Mouse (Mus musculus): ENCODE measurements around the gene Idi2. TPM values are rescaled to one million over a fixed set of nuclear protein-coding genes. Genes with fewer than 3 reads are reported as not detected.
"Not testable (repeated sequence)": the region's sequence is repeated elsewhere in the genome, so short reads cannot be mapped to it uniquely, and the experiment has no call there.

Idi2 gene
- polyA plus RNA-seq, 1 experiment from 2014 or later, result not detected

DNA sequence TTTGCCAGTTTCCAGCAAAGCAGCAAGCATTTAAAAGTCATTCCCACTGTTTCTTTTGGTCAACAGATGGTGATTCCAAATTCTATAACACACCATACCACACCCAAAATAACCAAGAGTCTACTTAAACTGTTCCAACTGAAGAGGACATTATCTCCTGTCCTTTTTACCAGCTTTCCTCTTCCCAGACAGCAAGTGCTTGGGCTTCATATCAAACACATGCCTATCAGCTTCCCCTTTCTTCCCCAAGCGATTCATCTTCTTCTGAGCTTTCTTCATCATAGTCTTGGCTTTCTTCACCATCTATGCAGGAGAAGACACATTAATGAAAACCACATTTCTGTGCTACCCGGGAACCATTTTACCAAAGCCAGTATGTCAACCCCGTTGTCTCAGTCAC, 20.3 kb downstream of the Idi2 start:
- Histone ChIP-seq H3K4me1 (ENCODE audit: control insufficient read depth, insufficient read depth, low read length) (no peaks in the 10 kb centered on the region), H3K36me3 (ENCODE audit: control insufficient read depth, insufficient read depth, low read length) (peaks cover 41% of the 10 kb centered on the region), H3K9me3 (replicated peaks; ENCODE audit: control insufficient read depth, low read length, poor library complexity, severe bottlenecking) (no peaks in the 10 kb centered on the region), H3K4me2 (ENCODE audit: low read length) (no peak overlapping the region), H3K27me3 (ENCODE audit: control insufficient read depth, insufficient read depth, low read depth, low read length) (no peaks in the 10 kb centered on the region), H3K9ac (ENCODE audit: low read depth, low read length) (no peak overlapping the region), H3K27ac (ENCODE audit: low read length) (no peak overlapping the region), H3K4me3 (ENCODE audit: low read depth, low read length) (no peak overlapping the region)
- no peak for ATAC-seq
- 99% methylated on average over 3 of the region's 3 CpGs for WGBS

DNA sequence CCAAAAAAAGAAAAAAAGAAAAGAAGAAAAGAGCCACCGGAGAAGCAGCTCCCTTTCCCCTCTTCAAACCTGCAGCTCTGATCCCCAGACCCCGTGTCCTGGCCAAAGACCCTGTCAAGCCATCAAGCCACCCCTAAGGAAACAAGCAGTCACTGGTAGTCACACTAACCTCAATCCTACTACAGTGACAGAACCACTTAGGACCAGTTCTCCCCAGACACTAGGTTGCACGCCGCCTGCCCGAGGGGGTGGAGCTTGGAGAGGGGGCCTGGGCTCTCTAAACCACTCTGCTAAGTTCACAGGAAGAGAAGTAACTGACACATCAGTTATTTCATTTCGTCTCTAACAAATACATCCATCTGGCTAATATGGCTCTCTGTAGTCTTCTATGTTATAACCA, 39.6 kb downstream of the Idi2 start:
- ATAC-seq, result no peak
- Histone ChIP-seq H3K36me3 (ENCODE audit: control insufficient read depth, insufficient read depth, low read length) (peaks cover 15% of the 10 kb centered on the region), H3K4me3 (ENCODE audit: low read depth, low read length) (no peak overlapping the region), H3K4me1 (ENCODE audit: control insufficient read depth, insufficient read depth, low read length) (peaks cover 14% of the 10 kb centered on the region), H3K9ac (ENCODE audit: low read depth, low read length) (no peak overlapping the region), H3K27me3 (ENCODE audit: control insufficient read depth, insufficient read depth, low read depth, low read length) (no peaks in the 10 kb centered on the region), H3K27ac (ENCODE audit: low read length) (no peak overlapping the region), H3K4me2 (ENCODE audit: low read length) (no peak overlapping the region), H3K9me3 (replicated peaks; ENCODE audit: control insufficient read depth, low read length, poor library complexity, severe bottlenecking) (no peaks in the 10 kb centered on the region)
- WGBS, result 98% methylated on average over 6 of the region's 6 CpGs

GRCm38 (mm10) chr13:8995159-8995989, 42.7 kb downstream of the Idi2 start:
- ATAC-seq, result peak; percentile 87
- H3K4me1 ChIP-seq (ENCODE audit: control insufficient read depth, insufficient read depth, low read length), result peaks cover 14% of the 10 kb centered on the region
- no peaks in the 10 kb centered on the region for H3K27me3 ChIP-seq (ENCODE audit: control insufficient read depth, insufficient read depth, low read depth, low read length)
- peak overlapping the region; percentile 99 for H3K4me3 ChIP-seq (ENCODE audit: low read depth, low read length)
- peak overlapping the region; percentile 79 for H3K9ac ChIP-seq (ENCODE audit: low read depth, low read length)
- H3K9me3 ChIP-seq (replicated peaks; ENCODE audit: control insufficient read depth, low read length, poor library complexity, severe bottlenecking), result no peaks in the 10 kb centered on the region
- 0 out of 2 replicates have a peak, but pooled peaks cover 1% of the 10 kb centered on the region for H3K36me3 ChIP-seq (ENCODE audit: control insufficient read depth, insufficient read depth, low read length)
- WGBS, result 4% methylated on average over 33 of the region's 33 CpGs
- H3K4me2 ChIP-seq (ENCODE audit: low read length), result peak overlapping the region; percentile 73
- H3K27ac ChIP-seq (ENCODE audit: low read length), result peak overlapping the region; percentile 72

DNA sequence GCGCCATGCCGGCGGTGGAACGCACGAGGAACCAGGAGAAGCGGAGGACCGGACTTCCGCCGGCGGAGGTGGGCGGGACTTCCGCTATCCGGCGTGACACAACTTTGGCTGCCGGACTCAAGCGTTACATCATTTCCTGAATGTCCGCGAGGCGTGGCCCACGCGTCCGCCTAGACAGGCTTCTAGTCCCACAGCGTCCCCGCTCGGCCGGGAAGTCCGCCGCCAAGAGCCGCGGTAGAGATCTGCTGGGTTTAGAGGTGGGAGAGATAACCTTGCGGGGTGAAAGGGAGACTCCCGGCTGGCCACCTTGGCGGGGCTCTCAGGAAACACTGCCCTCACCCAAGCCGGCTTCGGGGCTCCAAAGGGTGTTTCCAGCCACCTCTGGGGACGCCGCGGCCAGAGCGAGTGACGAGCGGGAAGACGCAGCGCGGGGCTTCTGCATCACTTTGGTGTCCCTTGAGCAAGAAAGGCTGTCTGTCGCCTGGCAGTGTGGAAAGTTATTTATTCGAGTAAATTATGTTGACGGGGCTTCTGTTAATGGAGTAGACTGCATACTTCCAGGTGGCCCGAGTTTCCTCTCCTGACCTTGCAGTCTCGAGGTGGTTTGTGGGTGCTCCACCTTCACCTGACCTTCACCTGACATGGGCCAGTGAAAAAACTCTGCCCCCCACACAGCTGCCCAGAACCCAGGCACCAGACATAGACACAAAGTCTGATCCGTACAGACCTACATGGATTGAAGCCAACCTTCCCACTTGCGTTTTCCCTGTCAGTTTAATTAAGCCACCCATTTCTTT, 43.5 kb downstream of the Idi2 start, which contains the start of gene Gtpbp4:
Gene Gtpbp4, minus strand, starts transcription at position 94 of the 797 bp plus-strand sequence.
- H3K9me3 ChIP-seq (replicated peaks; ENCODE audit: control insufficient read depth, low read length, poor library complexity, severe bottlenecking), result no peaks in the 10 kb centered on the region
- ATAC-seq, result peak; percentile 99
- peak within 1 kb of the TSS; percentile 88 for H3K27ac ChIP-seq (ENCODE audit: low read length)
- peaks cover 14% of the 10 kb centered on the region for H3K4me1 ChIP-seq (ENCODE audit: control insufficient read depth, insufficient read depth, low read length)
- peak within 1 kb of the TSS; percentile 99 for H3K4me3 ChIP-seq (ENCODE audit: low read depth, low read length)
- under 1% methylated on average over 51 of the region's 51 CpGs for WGBS
- H3K27me3 ChIP-seq (ENCODE audit: control insufficient read depth, insufficient read depth, low read depth, low read length), result no peaks in the 10 kb centered on the region
- peak within 1 kb of the TSS; percentile 73 for H3K4me2 ChIP-seq (ENCODE audit: low read length)
- peak within 1 kb of the TSS; percentile 95 for H3K9ac ChIP-seq (ENCODE audit: low read depth, low read length)
- H3K36me3 ChIP-seq (ENCODE audit: control insufficient read depth, insufficient read depth, low read length), result no peaks in the 10 kb centered on the region

- WGBS, result 88% methylated on average over 5 of the region's 5 CpGs
- not testable (repeated sequence) for H3K4me3 ChIP-seq (ENCODE audit: low read depth, low read length); H3K9me3 ChIP-seq (replicated peaks; ENCODE audit: control insufficient read depth, low read length, poor library complexity, severe bottlenecking); H3K27ac ChIP-seq (ENCODE audit: low read length); H3K36me3 ChIP-seq (ENCODE audit: control insufficient read depth, insufficient read depth, low read length); H3K4me2 ChIP-seq (ENCODE audit: low read length); ATAC-seq; H3K9ac ChIP-seq (ENCODE audit: low read depth, low read length); H3K27me3 ChIP-seq (ENCODE audit: control insufficient read depth, insufficient read depth, low read depth, low read length)
- peaks cover 14% of the 10 kb centered on the region for H3K4me1 ChIP-seq (ENCODE audit: control insufficient read depth, insufficient read depth, low read length)
Observed at GRCm38 (mm10) chr13:8997221-8997620, 44.6 kb downstream of the Idi2 start.

GRCm38 (mm10) chr13:8999464-8999863, 46.8 kb downstream of the Idi2 start:
- Histone ChIP-seq H3K36me3 (ENCODE audit: control insufficient read depth, insufficient read depth, low read length) (no peaks in the 10 kb centered on the region), H3K4me1 (ENCODE audit: control insufficient read depth, insufficient read depth, low read length) (peaks cover 11% of the 10 kb centered on the region), H3K9me3 (replicated peaks; ENCODE audit: control insufficient read depth, low read length, poor library complexity, severe bottlenecking) (no peaks in the 10 kb centered on the region), H3K27ac (ENCODE audit: low read length) (no peak overlapping the region), H3K4me2 (ENCODE audit: low read length) (no peak overlapping the region), H3K9ac (ENCODE audit: low read depth, low read length) (no peak overlapping the region), H3K27me3 (ENCODE audit: control insufficient read depth, insufficient read depth, low read depth, low read length) (no peaks in the 10 kb centered on the region), H3K4me3 (ENCODE audit: low read depth, low read length) (no peak overlapping the region)
- 88% methylated on average over 8 of the region's 8 CpGs for WGBS
- ATAC-seq, result no peak

- ATAC-seq, result no peak
- no peaks in the 10 kb centered on the region for H3K9me3 ChIP-seq (replicated peaks; ENCODE audit: control insufficient read depth, low read length, poor library complexity, severe bottlenecking)
- H3K4me3 ChIP-seq (ENCODE audit: low read depth, low read length), result no peak overlapping the region
- H3K9ac ChIP-seq (ENCODE audit: low read depth, low read length), result no peak overlapping the region
- no peaks in the 10 kb centered on the region for H3K27me3 ChIP-seq (ENCODE audit: control insufficient read depth, insufficient read depth, low read depth, low read length)
- no peaks in the 10 kb centered on the region for H3K36me3 ChIP-seq (ENCODE audit: control insufficient read depth, insufficient read depth, low read length)
- no peak overlapping the region for H3K27ac ChIP-seq (ENCODE audit: low read length)
- no peak overlapping the region for H3K4me2 ChIP-seq (ENCODE audit: low read length)
- 78% methylated on average over 2 of the region's 2 CpGs for WGBS
- no peaks in the 10 kb centered on the region for H3K4me1 ChIP-seq (ENCODE audit: control insufficient read depth, insufficient read depth, low read length)
Observed at GRCm38 (mm10) chr13:9003306-9003705, 50.6 kb downstream of the Idi2 start.

All from midbrain, embryonic 16.5 days (tissue).